Mouse (Mus musculus): ENCODE measurements around the gene Palm2. TPM values are rescaled to one million over a fixed set of nuclear protein-coding genes. Genes with fewer than 3 reads are reported as not detected.

Gene Palm2
- total RNA-seq, 2 experiments from 2014 or later = 11.0 to 11.8 TPM

DNA sequence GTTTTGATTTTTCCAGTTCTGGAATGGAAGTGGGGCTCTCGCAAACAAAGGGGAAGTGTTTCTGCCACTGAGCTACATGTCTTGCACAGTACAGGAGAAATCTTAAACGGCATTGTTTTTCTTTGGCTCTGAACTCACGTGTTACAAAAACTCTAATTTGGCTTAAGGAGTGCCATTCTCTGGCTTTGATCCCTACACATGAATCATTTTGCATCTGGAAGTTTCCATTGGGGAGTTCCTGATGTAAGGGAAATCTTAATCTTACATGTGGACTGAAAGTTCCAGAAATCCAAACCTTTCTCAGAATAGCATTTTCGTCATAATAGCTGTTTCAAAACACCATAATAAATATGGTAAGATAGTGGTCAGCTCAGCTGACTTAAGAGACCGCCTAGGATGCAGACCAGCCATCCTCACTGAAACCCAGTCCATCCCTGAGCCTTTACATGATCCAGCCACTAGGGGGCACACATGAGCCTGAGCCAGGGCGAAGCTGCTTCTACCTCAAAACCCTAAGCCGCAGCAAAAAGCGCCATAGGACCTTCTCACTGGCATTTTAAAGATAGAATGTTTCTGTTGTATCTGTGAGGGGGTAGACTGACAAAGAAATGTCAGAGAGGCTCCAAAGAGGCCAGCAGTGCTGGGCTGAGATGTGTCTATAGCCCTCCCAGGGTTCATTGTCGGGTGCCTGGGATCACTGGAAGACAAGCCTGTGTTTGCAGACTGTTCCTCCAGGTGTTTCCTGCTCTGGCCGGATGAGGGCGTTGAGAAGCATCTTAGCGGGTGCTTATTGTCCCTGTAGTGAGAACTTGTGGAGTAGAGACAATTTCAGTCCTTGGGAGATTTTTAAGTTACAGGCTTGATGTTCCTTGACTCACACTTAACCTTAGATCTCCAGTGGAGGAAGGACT, 239.2 kb downstream of the Palm2 start:
- DNase-seq = peak; percentile 91 to 96

DNA sequence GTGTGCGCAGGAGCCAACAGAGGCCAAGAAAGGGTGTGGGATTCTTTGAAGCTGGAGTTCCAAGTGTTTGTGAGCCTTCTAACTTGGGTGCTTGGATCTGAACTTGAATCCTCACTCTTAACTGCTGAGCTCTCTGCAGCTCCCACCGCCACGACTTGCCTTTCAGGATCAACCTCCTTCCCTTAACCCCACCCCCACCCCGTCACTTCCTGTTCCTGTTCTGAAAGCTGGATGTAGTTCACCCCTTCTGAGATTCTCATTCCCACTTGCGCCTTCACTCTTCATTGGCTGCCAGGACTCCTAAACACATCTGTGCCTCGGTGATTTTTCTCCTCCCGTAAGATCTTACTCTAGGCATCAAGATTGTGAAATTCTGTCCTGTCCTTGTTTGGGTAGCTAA, 240.3 kb downstream of the Palm2 start:
- no peak for DNase-seq

DNA sequence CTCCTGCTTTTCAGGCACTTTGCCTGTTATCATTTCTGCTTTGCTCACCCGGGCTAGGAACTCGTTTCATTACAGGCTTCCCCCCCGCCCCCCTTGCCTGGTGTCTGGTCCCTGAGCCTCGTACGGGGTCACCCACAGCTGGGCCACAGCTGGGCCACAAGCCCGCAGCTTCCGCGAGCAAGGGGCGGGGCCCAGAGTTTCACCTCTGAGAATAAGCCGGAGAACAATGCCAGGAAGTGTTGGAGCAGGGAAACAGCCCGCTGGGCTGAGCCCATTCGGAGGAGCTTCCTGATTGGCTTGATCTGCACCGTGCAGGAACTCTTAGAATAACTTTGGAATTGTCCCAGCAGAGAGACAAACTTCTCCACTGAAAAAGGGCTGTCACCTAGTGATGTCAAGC, 241.3 kb downstream of the Palm2 start:
- DNase-seq = peak; percentile 90 to 96

DNA sequence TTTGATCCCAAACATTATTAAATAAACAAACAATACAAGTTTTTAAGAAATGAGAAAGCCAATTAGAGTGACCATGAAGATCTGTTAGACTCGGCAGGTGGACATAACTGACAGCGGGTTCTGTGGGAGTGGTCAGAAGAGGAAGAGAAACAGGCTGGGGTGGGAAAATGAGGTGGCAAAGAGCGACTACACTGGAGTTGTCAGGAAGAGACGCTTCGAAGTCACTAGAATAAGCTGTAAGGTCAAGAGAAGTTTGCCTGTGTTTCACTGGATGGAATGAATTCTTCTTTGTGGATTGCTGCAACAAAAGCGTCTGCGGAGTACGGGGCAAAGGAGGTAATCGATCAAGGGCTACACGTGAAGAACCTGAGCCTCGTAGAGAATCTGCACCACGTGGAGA, 243.9 kb downstream of the Palm2 start:
- no peak for DNase-seq

DNA sequence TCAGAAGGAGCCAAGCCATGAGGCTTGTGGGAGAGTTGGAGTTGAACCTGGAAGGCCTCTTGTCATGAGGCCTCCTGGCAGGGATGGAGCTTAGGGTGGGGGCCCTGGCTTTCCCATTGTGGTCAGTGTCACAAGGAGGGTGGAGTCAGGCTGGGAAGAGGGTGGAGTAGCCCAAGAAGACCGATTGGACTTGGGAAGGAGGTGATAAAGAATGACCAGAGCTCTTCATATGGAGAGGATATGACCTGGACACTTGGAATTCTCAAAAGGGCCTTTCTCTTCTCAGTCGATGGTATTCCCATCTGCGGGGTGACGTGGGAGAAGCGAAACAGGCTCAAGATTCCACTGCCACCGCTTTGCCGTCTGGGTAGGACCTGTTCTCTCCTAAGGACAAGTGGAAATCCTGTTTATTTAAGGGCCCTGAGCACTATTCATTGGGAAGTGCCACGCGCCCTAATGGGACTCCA, 245.0 kb downstream of the Palm2 start:
- peak; percentile 68 to 90 for DNase-seq

DNA sequence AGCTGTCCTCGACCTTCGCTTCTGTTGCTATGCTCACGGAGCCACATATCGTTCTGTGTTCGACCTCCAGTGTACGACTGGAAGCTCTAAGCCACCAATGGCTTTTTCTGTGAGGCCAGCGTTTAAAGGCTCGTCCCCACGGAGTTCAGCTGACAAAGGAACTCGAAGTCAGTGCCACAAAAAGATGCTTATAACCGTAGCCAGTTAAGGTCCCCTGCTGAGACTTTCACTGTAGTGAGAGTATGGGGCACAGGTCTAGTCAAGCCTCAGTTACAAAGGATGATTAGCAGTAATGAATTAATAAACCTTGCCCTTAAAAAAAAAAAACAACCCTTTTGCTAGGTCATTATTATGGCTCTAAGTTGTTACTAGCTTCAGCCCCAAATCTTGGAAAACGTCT, 246.1 kb downstream of the Palm2 start:
- DNase-seq = no peak

DNA sequence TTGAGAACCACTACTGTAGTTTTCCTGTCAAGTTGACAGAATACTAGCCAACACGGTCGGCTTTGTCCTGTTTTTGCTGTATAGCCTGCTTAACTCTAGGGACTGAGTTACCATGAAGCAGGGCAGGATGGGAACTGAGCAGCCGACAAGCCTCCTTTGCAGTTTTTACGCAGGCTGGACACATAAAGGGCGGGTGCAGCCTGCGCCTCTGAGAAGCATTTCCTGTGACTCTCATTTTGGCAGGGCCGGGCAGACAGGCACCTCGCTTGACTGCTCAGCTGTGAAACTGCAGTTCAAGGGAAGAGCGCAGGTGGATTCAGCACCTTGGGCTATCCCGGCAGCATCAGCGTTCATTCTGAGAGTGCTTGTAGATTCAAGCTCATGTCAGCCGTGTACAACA, 247.5 kb downstream of the Palm2 start:
- peak; percentile 60 to 83 for DNase-seq

DNA sequence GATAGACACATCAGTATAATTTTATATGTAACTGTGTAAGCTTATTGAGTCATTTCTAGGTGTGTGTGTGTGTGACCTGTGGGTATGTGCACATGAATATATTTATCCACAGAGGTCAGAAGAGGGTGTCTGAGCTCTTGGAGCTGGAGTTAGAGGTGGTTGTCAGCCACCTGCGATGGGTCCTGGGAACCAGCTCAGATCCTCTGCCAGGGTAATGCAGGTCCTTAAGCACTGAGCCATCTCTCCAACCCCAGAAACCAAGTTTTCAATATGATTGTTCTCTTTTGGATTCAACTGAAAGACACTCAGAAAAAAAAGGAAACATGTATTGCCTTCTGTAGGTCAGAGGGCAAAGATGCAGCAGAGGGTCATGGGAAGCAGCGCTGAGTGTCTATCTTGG, 248.3 kb downstream of the Palm2 start:
- DNase-seq = no peak

DNA sequence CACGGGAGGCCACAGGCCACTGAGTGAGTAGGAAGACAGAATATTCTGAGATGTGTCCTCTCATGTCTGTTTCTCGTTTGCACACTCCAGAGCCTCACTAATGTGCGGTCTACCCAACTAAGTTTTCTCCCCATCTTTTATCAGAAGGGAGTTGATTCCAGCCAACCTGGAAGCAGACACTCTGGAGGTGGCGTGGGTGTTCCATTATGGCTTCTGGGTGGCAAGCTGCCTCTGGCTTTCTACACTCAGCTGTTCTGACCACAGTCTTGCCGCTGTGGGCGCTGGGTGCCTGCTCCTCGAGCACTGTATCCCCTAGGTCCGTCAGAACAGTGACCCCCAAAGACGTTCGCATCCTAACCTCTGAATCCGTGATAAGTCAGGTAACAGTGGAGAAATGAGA, 248.9 kb downstream of the Palm2 start:
- DNase-seq = no peak

DNA sequence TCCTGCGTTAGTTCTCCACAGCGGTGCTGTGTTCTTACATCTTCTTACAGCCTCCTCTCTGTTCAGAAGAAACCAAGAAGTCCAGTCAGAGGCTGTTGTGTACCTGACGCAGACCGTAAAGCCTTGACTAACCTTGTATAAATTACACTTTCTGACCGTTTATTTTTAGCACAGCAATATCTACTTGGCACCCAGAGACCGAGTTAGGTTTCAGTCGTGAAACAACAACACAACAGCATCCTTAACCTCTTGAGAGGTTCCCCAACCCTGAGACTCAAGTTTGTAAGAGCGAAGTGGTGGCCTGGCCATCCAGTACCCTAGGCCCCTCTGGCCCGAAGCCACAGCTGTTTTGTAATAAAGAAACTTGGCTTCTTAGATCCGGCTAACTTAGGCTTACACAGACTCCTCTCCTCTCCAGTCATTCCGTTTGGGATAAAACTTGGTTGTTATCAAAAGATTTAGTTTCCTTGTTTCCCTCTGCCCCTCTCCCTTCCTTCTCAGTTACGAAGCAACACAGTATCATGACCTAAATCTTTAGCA, 250.7 kb downstream of the Palm2 start:
- DNase-seq = peak in 1 of 2 experiments; percentile 15

DNA sequence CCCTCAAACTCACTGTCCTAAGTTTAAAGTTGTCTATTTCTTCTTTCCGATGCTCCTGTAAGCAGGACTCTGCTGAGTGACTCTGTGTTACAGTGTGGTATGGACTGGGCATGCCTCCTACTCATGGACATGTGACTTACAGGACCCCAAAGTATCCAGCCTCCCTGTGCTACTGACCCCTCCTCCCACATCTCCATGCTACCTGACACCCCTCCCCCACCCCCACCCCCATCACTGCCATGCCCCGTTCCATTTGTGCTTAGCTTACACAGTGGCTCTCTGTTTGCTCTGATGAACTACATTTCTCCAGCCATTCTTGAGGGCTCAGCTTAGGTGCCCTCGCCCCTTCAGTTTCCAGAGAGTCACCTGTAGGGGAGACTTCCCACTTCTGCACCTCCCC, 252.7 kb downstream of the Palm2 start:
- DNase-seq = no peak

DNA sequence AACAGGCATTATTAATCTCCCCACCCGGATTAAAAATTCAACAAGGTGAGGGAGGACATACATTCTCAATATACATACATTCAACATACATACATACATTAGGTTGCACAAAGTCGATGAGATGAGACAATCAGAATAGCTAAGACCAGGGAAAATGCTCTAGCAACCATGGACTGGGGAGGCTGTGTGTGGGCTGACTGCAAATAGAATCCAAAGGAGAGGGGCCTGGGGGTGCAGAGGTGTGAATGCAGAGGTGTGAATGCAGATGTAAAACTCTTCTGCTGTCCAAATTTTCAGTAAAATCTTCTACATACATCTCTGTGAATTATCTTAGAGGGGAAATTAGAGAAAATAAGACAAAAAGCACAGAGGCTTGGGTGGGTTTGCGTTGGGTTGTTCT, 253.5 kb downstream of the Palm2 start:
- DNase-seq = no peak

DNA sequence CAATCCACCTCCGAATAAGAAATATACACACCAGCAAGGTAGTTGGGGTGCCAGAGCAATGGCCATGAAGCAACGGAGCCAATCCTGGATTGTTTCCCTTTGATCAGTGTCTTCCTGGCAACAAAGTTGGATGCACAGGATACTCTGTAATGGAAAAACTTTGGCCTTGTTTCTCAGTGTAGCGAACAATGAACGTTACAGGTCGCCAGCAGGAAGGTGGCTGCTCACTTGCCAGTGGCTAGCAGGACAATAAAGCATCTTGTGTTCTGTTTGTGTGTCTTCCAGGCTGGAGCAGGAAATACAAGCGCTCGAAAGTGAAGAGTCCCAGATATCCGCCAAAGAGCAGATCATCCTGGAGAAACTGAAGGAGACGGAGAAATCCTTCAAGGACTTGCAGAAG, 254.1 kb downstream of the Palm2 start:
- DNase-seq = peak in 1 of 2 experiments; percentile 62

DNA sequence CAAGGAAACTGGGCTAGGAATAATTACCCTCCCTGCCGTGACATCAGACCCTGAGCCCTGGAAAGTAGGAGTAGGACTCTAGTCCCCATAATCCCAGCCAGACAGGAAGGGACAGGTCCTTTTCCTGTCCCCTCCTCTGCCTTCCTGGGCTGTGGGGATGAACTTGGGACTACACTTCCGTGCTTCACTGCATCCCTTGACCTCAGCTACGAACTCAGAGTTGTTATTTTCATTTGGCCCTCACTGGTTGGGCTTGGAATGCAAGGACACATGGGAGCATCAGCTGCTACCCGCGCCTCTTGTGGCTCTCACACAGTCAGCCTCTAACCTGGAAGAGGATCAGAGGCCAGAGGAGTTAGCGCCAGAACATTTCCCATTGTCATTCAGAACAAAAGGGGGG, 256.0 kb downstream of the Palm2 start:
- DNase-seq = peak in 1 of 2 experiments; percentile 67

DNA sequence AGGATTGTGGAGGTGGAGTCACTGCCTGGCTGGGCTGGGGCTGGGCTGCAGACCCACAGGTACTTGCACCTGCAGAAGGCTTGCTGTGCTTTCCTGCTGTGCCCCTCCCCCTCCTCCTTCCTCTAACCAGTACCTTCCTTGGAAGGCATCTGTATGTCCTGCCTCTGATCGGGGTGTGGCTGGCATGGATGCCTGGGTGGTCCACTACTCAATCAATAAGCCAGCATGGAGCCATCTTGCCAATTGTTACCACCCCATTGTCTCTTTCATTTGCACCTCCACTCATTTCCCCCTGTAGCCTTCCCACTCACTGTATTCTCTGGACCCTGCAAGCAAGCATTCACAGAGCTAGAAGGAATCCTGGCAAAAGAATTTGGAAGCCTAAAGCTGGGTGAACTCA, 256.8 kb downstream of the Palm2 start:
- DNase-seq = no peak

DNA sequence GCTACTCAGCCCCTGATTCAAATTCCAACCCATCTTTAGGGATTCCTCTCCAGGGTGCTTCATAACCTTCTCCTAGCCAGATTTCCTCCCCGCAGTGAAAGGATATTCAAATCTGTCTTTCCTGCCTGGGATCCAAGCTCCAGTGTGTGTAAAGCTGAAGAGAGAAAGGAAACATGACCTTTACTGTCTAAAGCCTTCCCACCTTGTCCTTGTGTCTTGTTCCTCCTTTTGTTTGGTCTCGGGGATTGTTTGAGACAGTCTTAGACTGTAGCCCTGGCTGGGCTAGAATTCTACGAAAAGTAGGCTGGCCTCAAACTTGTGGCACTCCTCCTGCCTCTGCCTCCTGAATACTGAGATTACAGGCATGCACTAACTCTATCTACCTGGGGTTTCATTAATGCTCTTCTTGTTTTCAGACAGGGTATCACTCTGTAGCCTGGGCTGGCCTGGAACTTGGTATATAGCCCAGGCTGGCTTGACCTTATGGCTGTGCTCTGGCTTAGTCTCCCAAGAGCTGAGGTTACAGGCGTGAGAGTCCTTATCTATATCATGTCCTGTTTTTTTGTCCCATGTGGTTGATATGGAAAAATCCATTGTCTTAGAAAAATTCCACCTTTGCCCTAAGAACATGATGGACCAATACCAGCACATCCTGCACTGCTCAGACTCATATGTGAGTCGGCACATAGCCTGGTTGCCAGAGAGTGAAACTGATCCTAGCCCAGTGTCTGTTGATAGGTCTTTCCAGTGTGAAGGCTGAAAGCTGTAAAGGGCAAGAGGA, 260.5 kb downstream of the Palm2 start:
- DNase-seq = peak in 1 of 2 experiments; percentile 33

DNA sequence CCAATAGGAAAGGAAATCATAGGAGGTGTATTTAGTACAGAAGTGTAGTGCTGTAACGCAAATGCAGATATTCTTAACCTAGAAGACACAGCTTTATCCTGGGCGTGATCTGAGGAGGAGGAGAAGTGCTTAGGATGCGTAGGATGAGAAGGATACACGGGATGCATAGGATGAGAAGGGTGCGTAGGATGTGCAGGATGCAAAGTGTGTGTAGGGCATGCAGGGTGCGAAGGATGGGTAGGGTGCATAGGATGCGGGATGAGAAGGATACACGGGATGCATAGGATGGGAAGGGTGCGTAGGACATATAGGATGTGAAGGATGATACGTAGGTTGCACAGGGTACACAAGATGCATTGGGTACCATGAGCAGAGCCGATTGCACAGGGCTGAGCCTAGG, 262.9 kb downstream of the Palm2 start:
- DNase-seq = no peak

DNA sequence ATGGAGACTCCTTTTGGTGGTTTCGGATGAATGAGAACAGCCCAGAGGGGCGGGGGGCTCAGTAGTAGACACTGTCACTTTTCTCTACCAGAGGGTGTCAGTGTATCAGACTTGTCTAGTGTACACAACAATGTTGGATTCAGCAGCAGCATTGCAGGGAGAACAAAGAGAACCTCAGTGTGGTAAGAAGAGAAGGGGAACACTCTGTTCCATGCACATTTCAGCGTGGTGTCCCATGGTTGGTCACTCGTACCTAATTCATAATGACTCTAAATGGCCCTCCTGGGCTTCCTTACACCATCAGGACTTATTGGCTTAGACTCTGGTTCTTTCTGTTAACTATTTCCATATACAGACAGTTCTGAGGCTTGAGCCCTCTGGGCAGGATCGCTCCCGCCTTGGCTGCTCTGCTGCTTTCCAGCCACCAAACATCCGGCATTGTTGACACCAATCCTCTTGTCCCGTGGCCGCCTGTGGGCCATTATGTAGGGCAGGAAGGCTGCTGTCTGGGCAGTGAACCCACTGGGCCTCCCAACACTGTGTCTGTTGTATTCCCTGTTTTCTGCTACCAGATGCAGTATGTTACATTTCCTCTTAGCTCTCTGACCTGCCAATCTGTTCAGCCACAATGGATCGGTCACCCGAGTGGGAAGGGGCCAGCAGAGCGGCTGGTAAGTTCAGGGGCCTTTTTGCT, 264.0 kb downstream of the Palm2 start:
- no peak for DNase-seq

DNA sequence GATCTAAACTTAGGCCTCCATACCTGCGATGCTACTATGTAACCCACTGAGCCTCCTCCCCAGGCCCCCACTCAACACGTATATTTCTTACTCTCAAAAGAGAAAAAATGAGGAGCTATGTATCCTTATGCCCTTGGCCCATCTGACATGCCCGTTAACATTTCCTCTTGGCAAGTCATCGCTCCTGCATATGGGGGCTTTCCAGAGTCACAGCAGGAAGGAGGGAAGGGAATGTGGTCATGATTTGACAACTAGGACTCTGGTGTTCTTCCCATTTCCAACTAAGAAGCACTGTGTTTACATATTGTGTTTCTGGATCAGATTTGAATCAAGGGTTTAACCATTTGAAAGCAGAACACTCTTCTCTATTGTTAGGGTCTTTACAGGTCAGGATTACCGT, 267.5 kb downstream of the Palm2 start:
- DNase-seq = no peak

DNA sequence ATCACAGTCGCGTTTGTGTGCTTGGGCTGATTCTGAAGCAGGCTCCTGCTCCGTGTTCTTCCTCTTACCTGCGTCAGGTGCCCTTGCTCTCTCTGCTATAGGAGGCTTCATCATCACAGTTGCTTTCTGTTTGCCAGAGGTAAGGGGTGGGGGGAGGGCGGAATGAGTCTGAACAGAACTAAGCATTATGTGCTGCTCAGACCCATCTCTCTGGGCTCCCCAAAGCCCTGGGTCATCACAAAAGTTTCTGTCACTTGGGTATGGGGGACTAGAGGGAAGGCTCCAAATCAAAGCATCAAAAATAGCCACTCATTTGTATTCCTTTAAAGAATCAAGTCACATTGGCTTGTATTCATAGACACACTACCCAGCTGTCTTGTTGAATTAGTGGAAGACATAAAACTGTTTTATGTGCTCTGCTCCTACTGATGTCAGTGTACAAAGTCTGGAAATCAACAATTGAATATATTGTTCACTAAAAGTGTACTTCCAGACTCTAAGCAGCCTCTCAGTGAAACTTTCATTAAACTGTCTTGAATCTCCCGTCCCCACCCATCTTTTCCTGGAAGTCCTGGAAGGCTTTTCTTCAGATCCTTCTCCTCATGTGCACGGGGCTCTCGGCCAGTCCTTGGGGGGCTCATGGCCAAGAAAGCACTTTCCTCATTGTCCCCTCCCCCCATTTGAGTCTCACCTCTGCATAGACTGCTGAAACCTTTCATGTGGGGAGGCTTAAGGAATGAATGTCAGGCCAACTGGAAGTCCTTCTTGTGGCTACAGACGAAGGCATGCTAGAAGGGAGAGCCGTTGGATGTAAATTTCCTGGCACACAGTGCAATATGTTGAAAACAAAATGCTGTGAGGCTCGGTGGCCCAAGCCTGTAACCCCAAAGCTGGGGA, 269.8 kb downstream of the Palm2 start:
- DNase-seq = no peak

DNA sequence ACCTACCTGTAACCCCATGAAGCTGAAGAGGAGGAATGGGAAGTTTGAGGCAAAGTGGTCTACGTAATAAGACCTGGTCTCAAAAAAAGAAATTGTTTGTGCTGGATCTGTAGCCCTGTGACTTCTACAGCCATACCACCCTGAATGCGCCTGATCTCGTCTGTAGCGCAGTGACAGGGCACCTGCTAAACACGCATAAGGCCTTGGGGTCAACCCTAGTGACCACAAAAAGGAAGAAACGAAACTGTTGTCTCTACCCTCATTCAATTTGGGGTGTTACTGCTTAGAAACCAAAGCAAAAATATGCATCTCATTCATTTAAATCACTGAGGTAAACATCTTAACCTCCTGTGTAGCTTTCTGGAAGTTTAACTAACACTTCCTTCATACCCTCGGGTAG, 270.5 kb downstream of the Palm2 start:
- DNase-seq = no peak
